Mouse (Mus musculus) embryonic facial prominence, embryonic 11.5 days (tissue): ENCODE results near the gene Evpl. TPM values are rescaled to one million over a fixed set of nuclear protein-coding genes. Genes with fewer than 3 reads are reported as not detected.
"Not testable (repeated sequence)": the region's sequence is repeated elsewhere in the genome, so short reads cannot be mapped to it uniquely, and the experiment has no call there.

Experiments used
- ATAC-seq: fragments of 200-750 bp; cut with Nextera tagmentation; replicated peaks from 2 replicates; pipeline ENCODE4 v1.8.0; 2017; ENCODE audit warnings: low read depth; ENCODE audit not compliant: insufficient number of reproducible peaks, low FRiP score, low TSS enrichment
- DNase-seq: peaks from one replicate; pipeline ENCODE4 v3.0.0-alpha.2; 2015; ENCODE audit warnings: low spot score
- H3K27ac ChIP-seq: fragments of 300-500 bp; sonication (generic); replicated peaks from 2 replicates; pipeline ENCODE4 v1.5.1; 2014; ENCODE audit warnings: mild to moderate bottlenecking, low read depth, low read length, control low read depth
- H3K27me3 ChIP-seq: fragments of 300-500 bp; sonication (generic); 2 replicates; pipeline ENCODE4 v1.6.1; 2014; ENCODE audit warnings: mild to moderate bottlenecking, low read length, moderate library complexity, mixed read lengths; ENCODE audit not compliant: control insufficient read depth, insufficient read depth
- H3K36me3 ChIP-seq: fragments of 300-500 bp; sonication (generic); replicated peaks from 2 replicates; pipeline ENCODE4 v1.6.1; 2014; ENCODE audit warnings: low read depth, mild to moderate bottlenecking, low read length, moderate library complexity, mixed read lengths; ENCODE audit not compliant: control insufficient read depth, insufficient read depth
- H3K4me1 ChIP-seq: fragments of 300-500 bp; sonication (generic); 2 replicates; pipeline ENCODE4 v1.6.1; 2014; ENCODE audit warnings: low read length, mixed read lengths; ENCODE audit not compliant: control insufficient read depth, insufficient read depth
- H3K4me2 ChIP-seq: fragments of 300-500 bp; sonication (generic); 2 replicates; pipeline ENCODE4 v1.6.1; 2014; ENCODE audit warnings: low read depth, mild to moderate bottlenecking, control low read depth, low read length, moderate library complexity
- H3K4me3 ChIP-seq: fragments of 300-500 bp; sonication (generic); 2 replicates; pipeline ENCODE4 v1.5.1; 2014; ENCODE audit warnings: low read depth, low read length, control low read depth
- H3K9ac ChIP-seq: fragments of 300-500 bp; sonication (generic); replicated peaks from 2 replicates; pipeline ENCODE4 v1.6.1; 2014; ENCODE audit warnings: mild to moderate bottlenecking, control low read depth, low read length
- H3K9me3 ChIP-seq: fragments of 300-500 bp; sonication (generic); replicated peaks from 2 replicates; pipeline ENCODE4 v1.6.1; 2016; ENCODE audit warnings: mild to moderate bottlenecking, low read length, inconsistent platforms, mixed read lengths; ENCODE audit not compliant: control insufficient read depth
- WGBS: fragments of 180-500 bp; shearing (Covaris S2); extraction: QIAGEN DNeasy Blood & Tissue Kit; methylation state at CpG from one replicate; pipeline ENCODE4 v1.1.7; 2014; 5-methylcytosine and 5-hydroxymethylcytosine counted together
- polyA plus RNA-seq: library from polyadenylated mRNA; unstranded; fragments of >200 nt; fragmentation: Nextera tagmentation; extraction: Ambion mirVana; gene quantifications from 2 replicates; pipeline ENCODE4 v1.2.1, GENCODE M21; 2014

Evpl gene
- polyA plus RNA-seq, 1 experiment from 2014 or later: 0.73 TPM

DNA sequence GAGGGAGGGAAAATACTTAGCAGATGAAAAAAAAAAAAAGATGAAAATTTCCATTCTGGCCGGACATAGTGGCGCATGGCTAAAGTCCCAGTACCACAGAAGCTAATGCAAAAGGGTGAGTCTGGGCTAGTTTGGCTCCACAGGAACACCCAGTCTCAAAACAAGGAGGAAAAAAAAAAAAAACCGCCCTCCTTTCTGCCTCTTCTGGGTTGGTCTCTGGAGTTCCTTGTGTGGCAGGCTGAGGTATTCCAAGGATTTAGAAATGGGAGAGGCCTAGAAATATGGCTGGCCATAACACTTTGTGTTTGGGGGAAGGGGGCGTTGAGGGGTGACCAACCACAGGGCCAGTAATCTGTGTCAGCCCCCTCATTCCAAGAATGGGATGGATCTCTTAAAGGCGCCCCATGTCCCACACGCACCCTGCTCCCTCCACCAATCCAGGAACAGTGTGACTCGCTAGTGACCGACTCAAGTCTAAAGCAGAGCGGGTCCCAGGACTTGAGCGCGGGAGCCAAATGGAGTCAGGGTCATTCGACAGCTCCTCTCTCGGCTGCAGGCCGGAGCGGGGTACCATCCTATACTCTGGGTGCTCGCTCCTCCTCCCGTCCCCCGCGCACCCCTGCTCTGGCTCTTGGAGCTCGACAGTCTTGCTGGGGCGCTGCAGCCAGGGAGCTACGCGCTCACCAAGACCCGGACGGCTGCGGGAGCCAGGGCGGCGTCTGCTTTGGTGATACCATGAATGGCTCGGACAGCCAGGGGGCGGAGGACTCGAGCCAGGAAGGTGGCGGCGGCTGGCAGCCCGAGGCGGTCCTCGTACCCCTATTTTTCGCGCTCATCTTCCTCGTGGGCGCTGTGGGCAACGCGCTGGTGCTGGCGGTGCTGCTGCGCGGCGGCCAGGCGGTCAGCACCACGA is 43.1 kb upstream of the Evpl start, which contains the start of gene Galr2:
Gene Galr2, plus strand, starts transcription at position 189 of the 913 bp plus-strand sequence.
- H3K4me3 ChIP-seq: peak within 1 kb of the TSS; percentile 27
- H3K4me2 ChIP-seq: peak within 1 kb of the TSS; percentile 43
- WGBS: 7% methylated on average over 46 of the region's 48 CpGs
- peaks cover 5% of the 10 kb centered on the region; the same call in 1 of the 2 replicates for H3K4me1 ChIP-seq
- H3K27ac ChIP-seq: no peak within 1 kb of the TSS
- no peak for ATAC-seq
- H3K9ac ChIP-seq: peak within 1 kb of the TSS; percentile 39; the same call in 1 of the 2 replicates
- DNase-seq: peak; percentile 20
- peaks cover 40% of the 10 kb centered on the region for H3K27me3 ChIP-seq
- H3K9me3 ChIP-seq: no peaks in the 10 kb centered on the region
- no peaks in the 10 kb centered on the region for H3K36me3 ChIP-seq

DNA sequence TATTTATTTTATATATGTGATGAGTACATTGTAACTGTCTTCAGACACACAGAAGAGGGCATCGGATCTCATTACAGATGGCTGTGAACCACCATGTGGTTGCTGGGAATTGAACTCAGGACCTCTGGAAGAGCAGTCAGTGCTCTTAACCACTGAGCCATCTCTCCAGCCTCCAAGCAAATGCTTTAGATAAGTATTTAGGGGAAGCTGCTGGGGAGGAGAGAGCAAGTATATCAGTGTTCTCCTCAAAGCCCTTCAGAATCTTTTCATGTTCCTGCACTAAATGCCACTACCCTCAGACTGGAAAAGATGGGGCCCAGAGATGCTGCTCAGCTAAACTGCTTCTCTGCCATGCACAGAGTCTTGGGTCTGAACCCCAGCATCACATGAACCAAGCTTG is 39.3 kb upstream of the Evpl start:
- DNase-seq, H3K9ac ChIP-seq, ATAC-seq, H3K4me1 ChIP-seq, H3K4me2 ChIP-seq, H3K27ac ChIP-seq, H3K4me3 ChIP-seq, H3K36me3 ChIP-seq, H3K9me3 ChIP-seq: not testable (repeated sequence)
- H3K27me3 ChIP-seq: peaks cover 21% of the 10 kb centered on the region
- WGBS: 87% methylated on average over 1 of the region's 1 CpGs

DNA sequence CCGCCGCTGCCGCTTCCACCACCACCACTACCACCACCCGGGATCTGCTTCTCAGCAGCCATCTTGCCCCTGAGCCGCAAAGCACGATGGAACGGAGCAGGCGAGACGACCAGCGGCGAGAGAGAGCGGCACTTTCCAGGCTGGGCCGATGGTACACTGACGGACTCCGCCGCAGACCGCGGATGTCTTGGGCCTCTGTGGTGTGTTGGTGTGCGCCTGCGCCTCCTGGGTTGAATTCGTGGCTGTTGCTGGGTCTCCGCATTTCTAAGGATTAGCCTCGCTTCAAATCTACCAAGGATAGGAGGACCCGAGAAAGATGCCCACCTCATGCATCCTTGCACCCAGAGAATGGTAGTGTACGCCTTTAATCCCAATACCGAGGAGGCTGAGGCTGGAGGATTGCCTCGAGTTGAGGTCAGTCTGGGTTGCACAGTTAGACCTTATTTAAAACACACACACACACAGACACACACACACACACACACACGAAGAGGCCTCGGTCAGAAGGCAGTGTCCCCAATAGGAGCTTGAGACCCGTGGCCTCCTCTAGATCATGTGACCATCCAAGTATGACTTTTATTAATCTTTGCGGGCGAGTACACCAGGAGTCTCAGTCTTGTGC is 36.3 kb upstream of the Evpl start, which contains the start of gene Srp68:
Gene Srp68, minus strand, starts transcription at position 173 of the 622 bp plus-strand sequence.
- peak within 1 kb of the TSS; percentile 66 for H3K4me3 ChIP-seq

DNA sequence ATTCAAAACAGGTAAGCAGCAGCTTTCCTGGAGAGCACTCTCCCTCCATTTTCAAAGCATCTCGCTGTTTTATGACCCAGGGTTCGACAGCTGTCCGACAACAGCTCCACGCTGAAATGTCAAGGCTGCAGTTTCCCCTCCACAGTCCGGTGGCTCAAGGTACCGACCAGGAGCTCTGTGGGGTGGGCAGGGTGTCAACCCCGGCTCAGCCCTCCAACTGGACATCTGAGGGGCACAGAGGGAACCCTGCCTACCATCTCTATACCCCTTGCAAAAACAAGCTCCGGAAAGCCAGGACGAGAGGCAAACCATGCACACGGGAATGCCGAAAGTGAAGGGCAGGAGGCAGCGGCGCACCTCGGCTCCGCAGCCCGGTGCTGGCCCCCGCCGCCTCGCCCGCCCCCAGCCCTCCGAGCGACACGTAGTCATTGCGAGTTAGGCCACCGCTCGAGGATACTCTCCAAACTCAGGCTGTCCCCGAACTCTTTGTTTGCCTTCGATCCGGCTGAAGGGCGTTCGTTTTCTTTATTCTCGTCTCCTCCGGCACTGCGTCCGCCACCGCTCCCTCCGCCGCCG is 35.7 kb upstream of the Evpl start:
- H3K36me3 ChIP-seq: no peaks in the 10 kb centered on the region; the same call in 1 of the 2 replicates
- H3K4me2 ChIP-seq: peak overlapping the region; percentile 59
- peak overlapping the region; percentile 66 for H3K4me3 ChIP-seq
- no peaks in the 10 kb centered on the region for H3K9me3 ChIP-seq
- peak; percentile 36; the same call in 1 of the 2 replicates for ATAC-seq
- H3K4me1 ChIP-seq: peaks cover 2% of the 10 kb centered on the region; the same call in 1 of the 2 replicates
- no peaks in the 10 kb centered on the region for H3K27me3 ChIP-seq
- peak; percentile 10 for DNase-seq
- H3K9ac ChIP-seq: peak overlapping the region; percentile 69
- H3K27ac ChIP-seq: no peak overlapping the region
- under 1% methylated on average over 39 of the region's 39 CpGs for WGBS

More for the DNA sequence above, 36.3 kb upstream of the Evpl start, which contains the start of gene Srp68:
- peak; percentile 97 for ATAC-seq
- peak; percentile 96 for DNase-seq
- H3K36me3 ChIP-seq: no peaks in the 10 kb centered on the region
- peak within 1 kb of the TSS; percentile 61 for H3K4me2 ChIP-seq
- peaks cover 2% of the 10 kb centered on the region; the same call in 1 of the 2 replicates for H3K4me1 ChIP-seq
- WGBS: 3% methylated on average over 32 of the region's 32 CpGs
- H3K27ac ChIP-seq: peak within 1 kb of the TSS; percentile 67
- peak within 1 kb of the TSS; percentile 69 for H3K9ac ChIP-seq
- no peaks in the 10 kb centered on the region for H3K27me3 ChIP-seq
- H3K9me3 ChIP-seq: no peaks in the 10 kb centered on the region

DNA sequence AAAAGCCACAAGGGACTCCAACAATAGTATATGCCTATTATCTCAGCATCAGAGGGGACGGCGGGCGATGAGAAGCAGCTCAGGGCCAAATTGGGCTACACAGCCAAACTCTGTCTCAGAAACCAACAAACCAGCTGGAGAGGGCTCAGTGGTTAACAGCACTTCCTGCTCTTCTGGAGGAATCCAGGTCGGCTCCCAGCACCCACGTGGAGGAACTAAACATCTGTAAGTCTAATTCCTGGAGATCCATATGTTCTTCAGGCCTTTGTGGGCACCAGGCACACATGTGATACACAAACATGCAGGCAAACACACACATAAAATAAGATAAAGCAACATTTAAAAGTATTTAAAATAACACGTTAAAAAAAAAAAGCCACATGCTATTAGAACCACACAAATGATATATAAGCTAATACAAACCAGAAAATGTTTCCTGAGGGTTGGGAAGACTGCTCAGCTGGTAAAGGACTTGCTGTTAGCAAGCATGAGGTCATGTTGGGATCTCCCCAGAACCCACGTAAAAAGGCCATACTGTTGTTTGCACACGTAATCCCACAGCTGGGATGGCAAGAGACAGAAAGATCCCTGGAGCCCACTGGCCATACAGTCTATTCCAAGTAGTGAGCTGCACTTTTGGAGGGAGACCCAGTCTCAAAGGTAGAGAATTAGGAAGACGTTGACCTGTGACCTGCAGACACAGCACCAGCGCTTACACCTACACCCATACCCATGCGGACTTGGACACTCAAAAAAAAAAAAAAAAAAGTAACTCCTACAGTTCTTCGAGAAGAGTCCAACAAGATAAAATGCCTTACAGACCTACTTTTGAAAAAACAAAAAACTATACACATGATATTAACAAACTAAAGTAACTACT is 35.0 kb upstream of the Evpl start:
- no peaks in the 10 kb centered on the region for H3K27me3 ChIP-seq
- peaks cover 2% of the 10 kb centered on the region; the same call in 1 of the 2 replicates for H3K4me1 ChIP-seq
- 56% methylated on average over 12 of the region's 12 CpGs for WGBS
- H3K36me3 ChIP-seq: peaks cover 2% of the 10 kb centered on the region; the same call in 1 of the 2 replicates
- 0 out of 2 replicates have a peak overlapping the region, but pooled peaks have one; percentile 7 for H3K9ac ChIP-seq
- no peaks in the 10 kb centered on the region for H3K9me3 ChIP-seq
- no peak for ATAC-seq
- no peak for DNase-seq
- H3K4me2 ChIP-seq: peak overlapping the region; percentile 59
- H3K27ac ChIP-seq: no peak overlapping the region
- H3K4me3 ChIP-seq: peak overlapping the region; percentile 66

DNA sequence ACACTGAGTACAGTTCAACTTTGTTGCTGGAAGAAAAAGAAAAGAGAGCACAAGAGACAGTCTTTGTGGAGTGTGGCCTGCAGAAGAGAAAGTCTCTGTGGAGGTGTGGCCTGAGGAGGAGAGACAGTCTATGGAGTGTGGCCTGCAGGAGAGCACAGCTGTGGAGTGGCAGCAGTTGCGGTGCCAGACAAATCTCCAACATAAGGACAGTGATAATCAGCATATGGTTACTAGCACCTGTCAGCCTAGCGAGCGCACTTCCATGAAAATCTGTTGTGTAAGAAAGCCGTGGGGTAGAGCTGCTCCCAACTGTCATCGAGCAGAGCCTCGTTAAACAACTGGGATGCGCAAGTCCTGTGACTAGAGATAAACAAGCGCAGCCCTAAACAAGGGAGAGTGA is 31.7 kb upstream of the Evpl start:
- H3K36me3 ChIP-seq: peaks cover 6% of the 10 kb centered on the region
- no peaks in the 10 kb centered on the region for H3K27me3 ChIP-seq
- H3K27ac ChIP-seq: no peak overlapping the region
- no peak for ATAC-seq
- H3K9me3 ChIP-seq: no peaks in the 10 kb centered on the region
- no peak overlapping the region for H3K9ac ChIP-seq
- H3K4me1 ChIP-seq: peaks cover 2% of the 10 kb centered on the region; the same call in 1 of the 2 replicates
- 91% methylated on average over 8 of the region's 8 CpGs for WGBS
- no peak overlapping the region for H3K4me2 ChIP-seq
- H3K4me3 ChIP-seq: no peak overlapping the region
- DNase-seq: no peak

DNA sequence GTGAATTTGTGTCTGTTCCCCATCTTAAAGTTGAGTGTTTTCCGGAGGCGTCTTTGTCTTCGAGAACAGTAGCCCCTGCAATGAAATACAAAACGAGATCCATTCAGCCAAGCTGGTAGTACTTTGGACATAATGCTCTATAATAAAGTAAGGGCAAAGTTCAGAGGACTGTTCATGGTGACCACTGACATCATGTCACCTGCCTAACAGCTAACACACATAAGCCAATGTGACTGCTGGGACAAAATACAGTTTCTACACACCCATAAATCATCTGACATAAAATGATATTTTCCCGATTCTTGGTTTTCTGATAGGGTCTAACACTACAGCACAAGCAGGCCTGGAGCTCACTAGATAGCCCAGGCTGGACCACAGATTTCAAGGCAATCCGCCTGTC is 30.4 kb upstream of the Evpl start:
- no peak for DNase-seq
- no peak overlapping the region for H3K4me3 ChIP-seq
- H3K4me1 ChIP-seq: peaks cover 2% of the 10 kb centered on the region; the same call in 1 of the 2 replicates
- ATAC-seq: no peak
- no peaks in the 10 kb centered on the region for H3K27me3 ChIP-seq
- no peak overlapping the region for H3K27ac ChIP-seq
- no peak overlapping the region for H3K9ac ChIP-seq
- WGBS: 90% methylated on average over 6 of the region's 6 CpGs
- H3K4me2 ChIP-seq: no peak overlapping the region
- no peaks in the 10 kb centered on the region for H3K9me3 ChIP-seq
- peaks cover 6% of the 10 kb centered on the region for H3K36me3 ChIP-seq
